In the genomic region with DNA sequence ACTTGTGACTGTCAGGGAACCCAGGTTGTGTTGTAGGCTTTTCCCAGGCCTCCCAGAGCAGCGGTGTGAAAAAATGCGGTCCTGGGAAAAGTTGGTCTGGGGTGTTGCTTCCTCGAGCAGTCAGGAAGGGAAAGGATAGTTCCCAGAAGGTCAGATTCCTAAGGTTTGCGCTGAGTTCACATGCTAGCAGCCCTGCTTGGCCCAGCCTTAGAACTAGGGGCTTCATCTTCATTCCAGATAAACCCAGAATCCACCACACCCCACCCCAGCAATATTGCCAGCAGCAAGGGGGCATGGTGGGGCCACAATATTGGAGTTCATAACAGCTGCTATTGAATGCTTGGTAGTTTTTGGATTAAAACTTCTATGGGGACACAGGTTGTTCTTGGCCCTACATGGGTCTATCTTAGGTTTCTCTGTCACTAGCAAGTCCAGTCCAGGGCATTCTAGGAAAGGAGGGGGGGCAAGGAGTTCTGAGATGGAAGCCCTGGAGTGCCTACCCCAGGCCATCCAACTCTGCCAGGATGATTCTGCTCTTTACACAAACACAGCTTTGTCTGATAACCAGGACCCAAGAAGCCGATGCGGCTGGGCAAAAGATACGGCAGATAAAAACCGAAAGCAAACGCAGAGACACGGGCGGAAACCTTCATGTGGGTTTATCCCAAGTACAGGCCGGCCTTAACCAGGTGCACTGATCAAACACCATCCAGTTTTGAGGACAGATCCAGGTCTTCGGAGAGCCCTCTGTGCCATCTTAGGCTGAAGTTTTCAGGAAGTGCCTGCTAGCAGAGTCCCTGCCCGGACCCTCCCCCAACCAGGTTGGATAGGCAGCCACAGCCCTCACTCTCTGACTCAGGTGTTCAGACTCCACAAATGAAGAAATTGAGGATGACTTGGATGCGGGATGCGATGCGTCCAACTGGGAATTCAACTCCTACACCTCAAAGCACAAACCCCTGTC, we compare ENCODE assay signal across 10 mouse cellular contexts. TPM values are rescaled to one million over a fixed set of nuclear protein-coding genes. Genes with fewer than 3 reads are reported as not detected.
DNase-seq lines count a peak whose midpoint lies in the region; ATAC-seq and TF ChIP-seq lines count a peak whose summit lies in the region.
"Had no signal": no experiment of that assay in that cellular context is flagged by ENCODE, and none has a peak within 500 bp of the region (broad histone marks: within the 10 kb centered on the region; RNA-seq: fewer than 3 reads in every experiment).

No protein-coding gene starts in this region.

- peak overlapping the region; percentile 19; the same call in 1 of the 2 replicates for H3K4me3 ChIP-seq in forebrain, embryonic 12.5 days (replicated peaks)
- no peak overlapping the region for H3K4me3 ChIP-seq in forebrain, embryonic 14.5 days (ENCODE audit: low read depth, low read length)
- H3K4me3 ChIP-seq in kidney, postnatal 0 days (replicated peaks; ENCODE audit: low read depth, low read length), result peak overlapping the region; percentile 86
- H3K4me3 ChIP-seq in hindbrain, embryonic 11.5 days (ENCODE audit: low read depth, low read length), result no peak overlapping the region
- H3K4me3 ChIP-seq in neural tube, embryonic 12.5 days, result peak overlapping the region; percentile 32
- H3K4me3 ChIP-seq: hindbrain, embryonic 15.5 days had no signal

- no peak for TF ChIP-seq CTCF in kidney, postnatal 0 days (IDR thresholded peaks at IDR 0.05; ENCODE audit: low read depth)

- DNase-seq in forebrain, embryonic 14.5 days (ENCODE audit: low spot score), result no peak
- peak; percentile 61 for DNase-seq in kidney, postnatal 0 days (ENCODE audit: low spot score)
- DNase-seq in kidney, adult 11 months, result no peak
- DNase-seq in hindbrain, embryonic 11.5 days (ENCODE audit: low spot score), result peak; percentile 36
- DNase-seq in frontal cortex, postnatal 10 days (ENCODE audit: low spot score in 2 of 2), result no peak
- DNase-seq: lung, postnatal 4 days had no signal

- 0 out of 2 replicates have a peak, but pooled peaks cover 6% of the 10 kb centered on the region for H3K9me3 ChIP-seq in forebrain, embryonic 12.5 days
- no peaks in the 10 kb centered on the region for H3K9me3 ChIP-seq in forebrain, embryonic 14.5 days (replicated peaks; ENCODE audit: control insufficient read depth, low read length)
- no peaks in the 10 kb centered on the region for H3K9me3 ChIP-seq in kidney, postnatal 0 days (replicated peaks; ENCODE audit: low read length)
- no peaks in the 10 kb centered on the region for H3K9me3 ChIP-seq in hindbrain, embryonic 11.5 days (ENCODE audit: control insufficient read depth, low read length)
- H3K9me3 ChIP-seq in neural tube, embryonic 12.5 days, result 0 out of 2 replicates have a peak, but pooled peaks cover 3% of the 10 kb centered on the region
- H3K9me3 ChIP-seq: hindbrain, embryonic 15.5 days had no signal

- WGBS in forebrain, embryonic 12.5 days, result 2% methylated on average over 17 of the region's 17 CpGs
- WGBS in forebrain, embryonic 14.5 days, result 5% methylated on average over 17 of the region's 17 CpGs
- whole genome bisulfite sequencing in kidney, postnatal 0 days, result 22% methylated on average over 17 of the region's 17 CpGs
- WGBS in hindbrain, embryonic 11.5 days, result 5% methylated on average over 17 of the region's 17 CpGs
- WGBS in neural tube, embryonic 12.5 days, result 4% methylated on average over 17 of the region's 17 CpGs

- no peak overlapping the region for H3K9ac ChIP-seq in forebrain, embryonic 12.5 days
- no peak overlapping the region for H3K9ac ChIP-seq in forebrain, embryonic 14.5 days (ENCODE audit: low read length)
- H3K9ac ChIP-seq in kidney, postnatal 0 days (ENCODE audit: low read depth, low read length), result peak overlapping the region; percentile 94
- H3K9ac ChIP-seq in hindbrain, embryonic 11.5 days (ENCODE audit: low read depth, low read length), result no peak overlapping the region
- no peak overlapping the region for H3K9ac ChIP-seq in neural tube, embryonic 12.5 days
- H3K9ac ChIP-seq: hindbrain, embryonic 15.5 days had no signal

- H3K4me1 ChIP-seq in forebrain, embryonic 12.5 days, result peaks cover 25% of the 10 kb centered on the region
- no peaks in the 10 kb centered on the region for H3K4me1 ChIP-seq in forebrain, embryonic 14.5 days (ENCODE audit: control insufficient read depth, insufficient read depth, low read length)
- H3K4me1 ChIP-seq in kidney, postnatal 0 days (replicated peaks; ENCODE audit: insufficient read depth, low read length), result peaks cover 17% of the 10 kb centered on the region
- peaks cover 10% of the 10 kb centered on the region for H3K4me1 ChIP-seq in hindbrain, embryonic 11.5 days (replicated peaks; ENCODE audit: control insufficient read depth, insufficient read depth, low read length)
- H3K4me1 ChIP-seq in neural tube, embryonic 12.5 days, result peaks cover 23% of the 10 kb centered on the region

- no peaks in the 10 kb centered on the region for H3K36me3 ChIP-seq in forebrain, embryonic 12.5 days (replicated peaks)
- no peaks in the 10 kb centered on the region for H3K36me3 ChIP-seq in forebrain, embryonic 14.5 days (ENCODE audit: control insufficient read depth, insufficient read depth, low read length)
- peaks cover 17% of the 10 kb centered on the region for H3K36me3 ChIP-seq in kidney, postnatal 0 days (ENCODE audit: insufficient read depth, low read length)
- no peaks in the 10 kb centered on the region for H3K36me3 ChIP-seq in hindbrain, embryonic 11.5 days (ENCODE audit: control insufficient read depth, insufficient read depth, low read length)
- H3K36me3 ChIP-seq in neural tube, embryonic 12.5 days, result no peaks in the 10 kb centered on the region
- H3K36me3 ChIP-seq: hindbrain, embryonic 15.5 days had no signal

- H3K27me3 ChIP-seq in forebrain, embryonic 12.5 days, result peaks cover 99% of the 10 kb centered on the region
- H3K27me3 ChIP-seq in forebrain, embryonic 14.5 days (replicated peaks; ENCODE audit: control insufficient read depth, insufficient read depth, low read length), result peaks cover 98% of the 10 kb centered on the region
- peaks cover 8% of the 10 kb centered on the region for H3K27me3 ChIP-seq in kidney, postnatal 0 days (ENCODE audit: insufficient read depth, low read length)
- peaks cover 97% of the 10 kb centered on the region for H3K27me3 ChIP-seq in hindbrain, embryonic 11.5 days (ENCODE audit: control insufficient read depth, insufficient read depth, low read length)
- peaks cover 99% of the 10 kb centered on the region for H3K27me3 ChIP-seq in neural tube, embryonic 12.5 days (replicated peaks)

- H3K27ac ChIP-seq in forebrain, embryonic 12.5 days, result no peak overlapping the region
- no peak overlapping the region for H3K27ac ChIP-seq in forebrain, embryonic 14.5 days (ENCODE audit: low read depth, low read length)
- peak overlapping the region; percentile 63; the same call in 1 of the 2 replicates for H3K27ac ChIP-seq in kidney, postnatal 0 days
- H3K27ac ChIP-seq in hindbrain, embryonic 11.5 days (ENCODE audit: low read depth, low read length), result no peak overlapping the region
- H3K27ac ChIP-seq in neural tube, embryonic 12.5 days, result no peak overlapping the region
- H3K27ac ChIP-seq: hindbrain, embryonic 15.5 days had no signal

- no peak overlapping the region for H3K4me2 ChIP-seq in forebrain, embryonic 12.5 days
- H3K4me2 ChIP-seq in forebrain, embryonic 14.5 days (ENCODE audit: low read length), result no peak overlapping the region
- peak overlapping the region; percentile 71 for H3K4me2 ChIP-seq in kidney, postnatal 0 days (ENCODE audit: low read length)
- H3K4me2 ChIP-seq in hindbrain, embryonic 11.5 days (replicated peaks; ENCODE audit: low read depth, low read length), result no peak overlapping the region
- H3K4me2 ChIP-seq in neural tube, embryonic 12.5 days (replicated peaks), result peak overlapping the region; percentile 38
- H3K4me2 ChIP-seq: hindbrain, embryonic 15.5 days had no signal

- ATAC-seq in forebrain, embryonic 12.5 days (ENCODE audit: low FRiP score), result no peak
- ATAC-seq in forebrain, embryonic 14.5 days, result no peak
- no peak for ATAC-seq in kidney, postnatal 0 days (replicated peaks; ENCODE audit: low FRiP score, low read depth)
- ATAC-seq in hindbrain, embryonic 11.5 days (ENCODE audit: low FRiP score), result no peak
- no peak for ATAC-seq in neural tube, embryonic 12.5 days (ENCODE audit: low FRiP score, low read depth)
- no peak for ATAC-seq in cerebellum, adult (ENCODE audit: insufficient number of reproducible peaks, low FRiP score, low TSS enrichment)

RNA-seq across cellular contexts. Expression of a gene that starts 4.8 kb away (rescaled TPM):
- 3.3 and 4.6 TPM in 2 replicates for polyA plus RNA-seq in forebrain, embryonic 12.5 days (2016; fragmentation: Nextera tagmentation; extraction: Ambion mirVana)
- polyA plus RNA-seq in forebrain, embryonic 14.5 days (2014; fragmentation: Nextera tagmentation; extraction: Ambion mirVana), result 1.1 and 2.1 TPM in 2 replicates
- polyA plus RNA-seq in kidney, postnatal 0 days (2015; fragmentation: Nextera tagmentation; extraction: Ambion mirVana), result 33.0 and 42.5 TPM in 2 replicates
- polyA plus RNA-seq in hindbrain, embryonic 11.5 days (2014; fragmentation: Nextera tagmentation; extraction: Ambion mirVana), result 6.8 and 8.0 TPM in 2 replicates
- 17.0 and 20.9 TPM in 2 replicates for polyA plus RNA-seq in neural tube, embryonic 12.5 days (2016; fragmentation: Nextera tagmentation; extraction: Ambion mirVana)

RNA-seq across cellular contexts. Expression of a gene that starts 7.0 kb away (rescaled TPM):
- polyA plus RNA-seq in forebrain, embryonic 12.5 days (2016; fragmentation: Nextera tagmentation; extraction: Ambion mirVana), result 0.18 and 0.36 TPM in 2 replicates
- 0.13 TPM in 1 of 2 replicates, not detected in the other for polyA plus RNA-seq in forebrain, embryonic 14.5 days (2014; fragmentation: Nextera tagmentation; extraction: Ambion mirVana)
- polyA plus RNA-seq in kidney, postnatal 0 days (2015; fragmentation: Nextera tagmentation; extraction: Ambion mirVana), result 6.4 and 8.3 TPM in 2 replicates
- polyA plus RNA-seq in hindbrain, embryonic 11.5 days (2014; fragmentation: Nextera tagmentation; extraction: Ambion mirVana), result 0.73 and 1.9 TPM in 2 replicates
- polyA plus RNA-seq in neural tube, embryonic 12.5 days (2016; fragmentation: Nextera tagmentation; extraction: Ambion mirVana), result 1.1 and 1.6 TPM in 2 replicates

RNA-seq across cellular contexts. Expression of a gene that starts 12.5 kb away (rescaled TPM):
- polyA plus RNA-seq in forebrain, embryonic 12.5 days (2016; fragmentation: Nextera tagmentation; extraction: Ambion mirVana), result 55.0 and 60.2 TPM in 2 replicates
- polyA plus RNA-seq in forebrain, embryonic 14.5 days (2014; fragmentation: Nextera tagmentation; extraction: Ambion mirVana), result 47.4 and 47.6 TPM in 2 replicates
- polyA plus RNA-seq in kidney, postnatal 0 days (2015; fragmentation: Nextera tagmentation; extraction: Ambion mirVana), result 56.0 and 60.3 TPM in 2 replicates
- 53.5 and 56.1 TPM in 2 replicates for polyA plus RNA-seq in hindbrain, embryonic 11.5 days (2014; fragmentation: Nextera tagmentation; extraction: Ambion mirVana)
- polyA plus RNA-seq in neural tube, embryonic 12.5 days (2016; fragmentation: Nextera tagmentation; extraction: Ambion mirVana), result 67.3 and 70.0 TPM in 2 replicates

RNA-seq across cellular contexts. Expression of a gene that starts 36.6 kb away (rescaled TPM):
- 0.08 and 1.0 TPM in 2 replicates for polyA plus RNA-seq in forebrain, embryonic 12.5 days (2016; fragmentation: Nextera tagmentation; extraction: Ambion mirVana)
- polyA plus RNA-seq in forebrain, embryonic 14.5 days (2014; fragmentation: Nextera tagmentation; extraction: Ambion mirVana), result 0.52 and 0.69 TPM in 2 replicates
- polyA plus RNA-seq in kidney, postnatal 0 days (2015; fragmentation: Nextera tagmentation; extraction: Ambion mirVana), result 0.37 and 1.1 TPM in 2 replicates
- 2.1 and 2.3 TPM in 2 replicates for polyA plus RNA-seq in hindbrain, embryonic 11.5 days (2014; fragmentation: Nextera tagmentation; extraction: Ambion mirVana)
- 4.2 and 5.5 TPM in 2 replicates for polyA plus RNA-seq in neural tube, embryonic 12.5 days (2016; fragmentation: Nextera tagmentation; extraction: Ambion mirVana)

Comparison
In these comparisons a context has a peak if more than half of its experiments do, and no peak if none do; other contexts are left out.
1. H3K4me3 ChIP-seq: peak in forebrain, embryonic 12.5 days (single experiment), kidney, postnatal 0 days (single experiment) and neural tube, embryonic 12.5 days (single experiment); none in forebrain, embryonic 14.5 days (single experiment) and hindbrain, embryonic 11.5 days (single experiment).
2. DNase-seq: peak in kidney, postnatal 0 days (single experiment) and hindbrain, embryonic 11.5 days (single experiment); none in forebrain, embryonic 14.5 days (single experiment), kidney, adult 11 months (single experiment) and frontal cortex, postnatal 10 days (0 of 2).
3. H3K4me2 ChIP-seq: peak in kidney, postnatal 0 days (single experiment) and neural tube, embryonic 12.5 days (single experiment); none in forebrain, embryonic 12.5 days (single experiment), forebrain, embryonic 14.5 days (single experiment) and hindbrain, embryonic 11.5 days (single experiment).